In genomic region chr2:175141993-175142295, GRCm38 (mm10) we compare ENCODE assay signal across 8 mouse cellular contexts. TPM values are rescaled to one million over a fixed set of nuclear protein-coding genes. Genes with fewer than 3 reads are reported as not detected.
A peak's percentile ranks its signal among the peaks of the same experiment; 100 is the strongest.
DNase-seq lines count a peak whose midpoint lies in the region; ATAC-seq and TF ChIP-seq lines count a peak whose summit lies in the region.
"Not testable (repeated sequence)": the region's sequence is repeated elsewhere in the genome, so short reads cannot be mapped to it uniquely, and the experiment has no call there.

TSS of gene Gm14399 (minus strand) at chr2:175142012.

- H3K9me3 ChIP-seq in embryonic facial prominence, embryonic 12.5 days; hindbrain, embryonic 15.5 days; limb, embryonic 14.5 days (ENCODE audit: control insufficient read depth, low read length); neural tube, embryonic 15.5 days (replicated peaks): not testable (repeated sequence)

- H3K27me3 ChIP-seq in Patski; embryonic facial prominence, embryonic 12.5 days; hindbrain, embryonic 15.5 days; limb, embryonic 14.5 days (ENCODE audit: control insufficient read depth, insufficient read depth, low read length); neural tube, embryonic 15.5 days (replicated peaks): not testable (repeated sequence)

- CTCF ChIA-PET in Patski (lab: Charles Lee) = not testable (repeated sequence)

- POLR2A ChIA-PET in Patski (lab: Charles Lee) = not testable (repeated sequence)

- H3K36me3 ChIP-seq in embryonic facial prominence, embryonic 12.5 days; hindbrain, embryonic 15.5 days; limb, embryonic 14.5 days (ENCODE audit: control insufficient read depth, insufficient read depth, low read length); neural tube, embryonic 15.5 days: not testable (repeated sequence)

- H3K27ac ChIP-seq in embryonic facial prominence, embryonic 12.5 days; limb, embryonic 14.5 days (replicated peaks; ENCODE audit: low read depth, low read length); neural tube, embryonic 15.5 days (replicated peaks): not testable (repeated sequence)
- 0 out of 2 replicates have a peak within 1 kb of the TSS, but pooled peaks have one; percentile 20 for H3K27ac ChIP-seq in hindbrain, embryonic 15.5 days (replicated peaks)

- TF ChIP-seq CTCF in Patski (IDR thresholded peaks at IDR 0.05) = not testable (repeated sequence)

- ATAC-seq in Patski; embryonic facial prominence, embryonic 12.5 days (ENCODE audit: insufficient number of reproducible peaks, insufficient read depth, low FRiP score, low TSS enrichment); hindbrain, embryonic 15.5 days (ENCODE audit: low FRiP score, low read depth); limb, embryonic 14.5 days (ENCODE audit: low FRiP score, low read depth); neural tube, embryonic 15.5 days (ENCODE audit: low FRiP score): not testable (repeated sequence)
- ATAC-seq in megakaryocyte, adult 5-6 weeks (ENCODE audit: poor library complexity, severe bottlenecking) = 0 out of 2 replicates have a peak, but pooled peaks have one; percentile 56

- H3K4me1 ChIP-seq in embryonic facial prominence, embryonic 12.5 days; hindbrain, embryonic 15.5 days (replicated peaks); limb, embryonic 14.5 days (ENCODE audit: control insufficient read depth, insufficient read depth, low read length); neural tube, embryonic 15.5 days: not testable (repeated sequence)

- not testable (repeated sequence) for TF ChIP-seq POLR2A in limb, embryonic 14.5 days (IDR thresholded peaks at IDR 0.05; ENCODE audit: borderline replicate concordance, extremely low read depth, insufficient read depth, insufficient read length)

- peak within 1 kb of the TSS; percentile 42; the same call in 1 of the 2 replicates for H3K9ac ChIP-seq in embryonic facial prominence, embryonic 12.5 days
- H3K9ac ChIP-seq in hindbrain, embryonic 15.5 days = peak within 1 kb of the TSS; percentile 43; the same call in 1 of the 2 replicates
- H3K9ac ChIP-seq in limb, embryonic 14.5 days (ENCODE audit: low read depth, low read length, severe bottlenecking) = peak within 1 kb of the TSS; percentile 31; the same call in 1 of the 2 replicates
- peak within 1 kb of the TSS; percentile 32; the same call in 1 of the 2 replicates for H3K9ac ChIP-seq in neural tube, embryonic 15.5 days (replicated peaks)

- in situ Hi-C loops in Patski (cut with MboI; ENCODE audit: low pct_unique_long_range_greater_than_20kb) = not testable (repeated sequence)

- not testable (repeated sequence) for DNase-seq in Patski (ENCODE audit: low read depth, low spot score); gastrocnemius, postnatal 4 days (ENCODE audit: low spot score in 2 of 2); layer of hippocampus, postnatal 10 days (ENCODE audit: low spot score in 2 of 2); limb, embryonic 14.5 days (ENCODE audit: low spot score)

- H3K4me2 ChIP-seq in embryonic facial prominence, embryonic 12.5 days (replicated peaks) = peak within 1 kb of the TSS; percentile 37; the same call in 1 of the 2 replicates
- peak within 1 kb of the TSS; percentile 49 for H3K4me2 ChIP-seq in hindbrain, embryonic 15.5 days
- peak within 1 kb of the TSS; percentile 33 for H3K4me2 ChIP-seq in limb, embryonic 14.5 days (replicated peaks; ENCODE audit: low read depth, low read length, severe bottlenecking)
- peak within 1 kb of the TSS; percentile 51 for H3K4me2 ChIP-seq in neural tube, embryonic 15.5 days

- peak within 1 kb of the TSS; percentile 49 for H3K4me3 ChIP-seq in embryonic facial prominence, embryonic 12.5 days
- H3K4me3 ChIP-seq in hindbrain, embryonic 15.5 days = peak within 1 kb of the TSS; percentile 49
- H3K4me3 ChIP-seq in limb, embryonic 14.5 days (replicated peaks; ENCODE audit: low read length) = peak within 1 kb of the TSS; percentile 37
- peak within 1 kb of the TSS; percentile 46 for H3K4me3 ChIP-seq in neural tube, embryonic 15.5 days (replicated peaks)

- 8% methylated on average over 1 of the region's 2 CpGs for WGBS in embryonic facial prominence, embryonic 12.5 days
- 9% methylated on average over 1 of the region's 2 CpGs for WGBS in hindbrain, embryonic 15.5 days
- WGBS in limb, embryonic 14.5 days = 17% methylated on average over 1 of the region's 2 CpGs
- 8% methylated on average over 1 of the region's 2 CpGs for WGBS in neural tube, embryonic 15.5 days

RNA-seq across cellular contexts. Expression of gene Gm14399, which starts in this region (rescaled TPM):
- 13.0 TPM for polyA plus RNA-seq in Patski (2021)
- 6.0 and 6.7 TPM in 2 replicates for polyA plus RNA-seq in embryonic facial prominence, embryonic 12.5 days (2016; fragmentation: Nextera tagmentation; extraction: Ambion mirVana)
- 10 to 100 TPM; 10.5 to 12.6 TPM for total RNA-seq in gastrocnemius, postnatal 4 days (2021)
- 5.5 and 6.8 TPM in 2 replicates for polyA plus RNA-seq in hindbrain, embryonic 15.5 days (2015; fragmentation: Nextera tagmentation; extraction: Ambion mirVana)
- total RNA-seq in layer of hippocampus, postnatal 10 days (2021) = 10 to 100 TPM; 13.6 to 15.0 TPM
- 6.5 and 7.5 TPM in 2 replicates for polyA plus RNA-seq in limb, embryonic 14.5 days (2012; rRNA removed)
- polyA plus RNA-seq in limb, embryonic 14.5 days (2014; fragmentation: Nextera tagmentation; extraction: Ambion mirVana) = 4.8 and 6.9 TPM in 2 replicates
- 2.7 and 5.5 TPM in 2 replicates for total RNA-seq in megakaryocyte, adult 5-6 weeks (2015)
- total RNA-seq in megakaryocyte, adult 5-6 weeks (2017) = 4.4 and 33.5 TPM in 2 replicates
- polyA plus RNA-seq in neural tube, embryonic 15.5 days (2015; fragmentation: Nextera tagmentation; extraction: Ambion mirVana) = 4.3 and 6.4 TPM in 2 replicates
